Mouse (Mus musculus) CH12.LX (cell line): ENCODE measurements around the gene B230104I21Rik. TPM values are rescaled to one million over a fixed set of nuclear protein-coding genes. Genes with fewer than 3 reads are reported as not detected.

Source experiments
- DNase-seq: peaks from one replicate; pipeline ENCODE4 v3.0.0-alpha.2; 2013; ENCODE audit errors: extremely low read depth
- H3K27ac ChIP-seq: 2 replicates; pipeline ENCODE4 v1.5.1; 2012; ENCODE audit warnings: low read depth, mild to moderate bottlenecking, control low read depth, moderate library complexity; ENCODE audit not compliant: insufficient read depth
- H3K27me3 ChIP-seq: replicated peaks from 2 replicates; pipeline ENCODE3; 2012; ENCODE audit warnings: inconsistent platforms
- H3K36me3 ChIP-seq, 2 experiments: replicated peaks in 1 of 2; 2 replicates each; pipeline versions ENCODE3 to v1.6.1; 2012; ENCODE audit warnings: inconsistent platforms in 1 of 2, low read length in 1 of 2, mild to moderate bottlenecking in 1 of 2, mixed read lengths in 1 of 2, moderate library complexity in 1 of 2; ENCODE audit not compliant: control insufficient read depth in 1 of 2, insufficient read depth in 1 of 2
- H3K4me1 ChIP-seq, 2 experiments: 2 replicates each; pipeline ENCODE4 v1.6.1; 2012; ENCODE audit warnings: inconsistent platforms in 1 of 2, moderate library complexity in 1 of 2; ENCODE audit not compliant: insufficient read depth in 2 of 2, control insufficient read depth in 1 of 2
- H3K4me2 ChIP-seq: 2 replicates; pipeline ENCODE4 v1.6.1; 2012; ENCODE audit warnings: low read depth, mild to moderate bottlenecking, control low read depth; ENCODE audit not compliant: poor library complexity, insufficient read depth, severe bottlenecking
- H3K4me3 ChIP-seq, 3 experiments: fragments of 150-350 bp in 1 of 3; sonication (generic) in 1 of 3; replicated peaks in 1 of 3; 2 replicates each; pipeline versions ENCODE3 to v1.5.1; 2011 to 2012; ENCODE audit warnings: low read depth in 2 of 3, low read length in 2 of 3, mild to moderate bottlenecking in 2 of 3, moderate library complexity in 2 of 3, control low read depth in 1 of 3, improper control_type of control experiment in 1 of 3, inconsistent platforms in 1 of 3, mixed read lengths in 1 of 3; ENCODE audit not compliant: poor library complexity in 1 of 3
- H3K79me2 ChIP-seq: replicated peaks from 2 replicates; pipeline ENCODE4 v1.6.1; 2012; ENCODE audit warnings: mild to moderate bottlenecking, moderate library complexity; ENCODE audit not compliant: control insufficient read depth, poor library complexity, insufficient read depth, severe bottlenecking; ENCODE audit errors: extremely low read depth
- H3K9ac ChIP-seq: 2 replicates; pipeline ENCODE4 v1.6.1; 2012; ENCODE audit warnings: low read depth, mild to moderate bottlenecking, control low read depth, moderate library complexity; ENCODE audit not compliant: insufficient read depth
- H3K9me3 ChIP-seq: replicated peaks from 2 replicates; pipeline ENCODE3; 2012; ENCODE audit warnings: low read length, inconsistent platforms, mixed read lengths
- CHD2 ChIP-seq: IDR thresholded peaks from 2 replicates; pipeline ENCODE4 v1.6.1; 2011; ENCODE audit warnings: low read length, improper control_type of control experiment
- ETS1 ChIP-seq: conservative IDR thresholded peaks from 2 replicates; pipeline ENCODE4 v1.6.1; 2012; ENCODE audit warnings: low read depth, mild to moderate bottlenecking, inconsistent platforms, low read length, improper control_type of control experiment, moderate library complexity
- GABPA ChIP-seq: IDR thresholded peaks from 2 replicates; pipeline ENCODE4 v1.6.1; 2012; ENCODE audit warnings: low read depth, low read length, improper control_type of control experiment, inconsistent platforms; ENCODE audit not compliant: insufficient replicate concordance
- IRF4 ChIP-seq: IDR thresholded peaks from 2 replicates; pipeline ENCODE4 v1.6.1; 2014; ENCODE audit warnings: low read depth, mild to moderate bottlenecking, inconsistent platforms, low read length, improper control_type of control experiment
- JUN ChIP-seq: IDR thresholded peaks from 2 replicates; pipeline ENCODE4 v1.6.1; 2011; ENCODE audit warnings: low read depth, mild to moderate bottlenecking, low read length, improper control_type of control experiment, moderate library complexity; ENCODE audit not compliant: insufficient read depth
- JUND ChIP-seq: conservative IDR thresholded peaks from 2 replicates; pipeline ENCODE4 v1.6.1; 2011; ENCODE audit warnings: low read depth, low read length, improper control_type of control experiment
- KAT2A ChIP-seq: IDR thresholded peaks from 2 replicates; pipeline ENCODE4 v1.6.1; 2012; ENCODE audit warnings: low read length, improper control_type of control experiment, inconsistent platforms; ENCODE audit not compliant: insufficient replicate concordance
- MAFK ChIP-seq: IDR thresholded peaks from 2 replicates; pipeline ENCODE4 v1.6.1; 2011; ENCODE audit warnings: low read length, improper control_type of control experiment; ENCODE audit not compliant: insufficient replicate concordance
- MEF2A ChIP-seq: IDR thresholded peaks from 2 replicates; pipeline ENCODE4 v1.6.1; 2014; ENCODE audit warnings: low read depth, mild to moderate bottlenecking, inconsistent platforms, low read length, improper control_type of control experiment, borderline replicate concordance
- MXI1 ChIP-seq: IDR thresholded peaks from 2 replicates; pipeline ENCODE4 v1.6.1; 2011; ENCODE audit warnings: mild to moderate bottlenecking, low read depth, low read length, improper control_type of control experiment
- MYC ChIP-seq: IDR thresholded peaks from 2 replicates; pipeline ENCODE4 v1.6.1; 2011; ENCODE audit warnings: low read depth, mild to moderate bottlenecking, improper control_type of control experiment, low read length
- PAX5 ChIP-seq: IDR thresholded peaks from 2 replicates; pipeline ENCODE4 v1.6.1; 2012; ENCODE audit warnings: low read length, inconsistent platforms, mixed read lengths
- POLR2A ChIP-seq: IDR thresholded peaks from 2 replicates; pipeline ENCODE4 v1.6.1; 2011; ENCODE audit warnings: low read depth, mild to moderate bottlenecking, improper control_type of control experiment, low read length
- POLR2AphosphoS2 ChIP-seq: IDR thresholded peaks from 2 replicates; pipeline ENCODE4 v1.6.1; 2011; ENCODE audit warnings: low read depth, low read length, improper control_type of control experiment
- RAD21 ChIP-seq: IDR thresholded peaks from 2 replicates; pipeline ENCODE4 v1.6.1; 2011; ENCODE audit warnings: low read depth, mild to moderate bottlenecking, low read length, improper control_type of control experiment, moderate library complexity
- RCOR1 ChIP-seq: conservative IDR thresholded peaks from 2 replicates; pipeline ENCODE4 v1.6.1; 2012; ENCODE audit warnings: low read depth, mild to moderate bottlenecking, inconsistent platforms, low read length, improper control_type of control experiment
- SIN3A ChIP-seq: IDR thresholded peaks from 2 replicates; pipeline ENCODE4 v1.6.1; 2012; ENCODE audit warnings: low read length, improper control_type of control experiment, inconsistent platforms
- UBTF ChIP-seq: IDR thresholded peaks from 2 replicates; pipeline ENCODE4 v1.6.1; 2012; ENCODE audit warnings: low read depth, mild to moderate bottlenecking, inconsistent platforms, low read length, improper control_type of control experiment, moderate library complexity
- USF1 ChIP-seq: IDR thresholded peaks from 2 replicates; pipeline ENCODE4 v1.6.1; 2014; ENCODE audit warnings: low read depth, mild to moderate bottlenecking, inconsistent platforms, low read length, improper control_type of control experiment
- ZMIZ1 ChIP-seq: IDR thresholded peaks from 2 replicates; pipeline ENCODE4 v1.6.1; 2012; ENCODE audit warnings: low read depth, mild to moderate bottlenecking, inconsistent platforms, low read length, improper control_type of control experiment
- ZNF384 ChIP-seq: IDR thresholded peaks from 2 replicates; pipeline ENCODE4 v1.6.1; 2012; ENCODE audit warnings: low read depth, low read length, improper control_type of control experiment, inconsistent platforms
- dilution Hi-C: fragments of 300-500 bp; cut with MboI; formaldehyde crosslinking; loops from 2 replicates; pipeline ENCODE4 v1.14.3; 2020; ENCODE audit warnings: low sequenced_read_pairs; ENCODE audit not compliant: extremely low pct_unique_long_range_greater_than_20kb, extremely low pct_ligation_motif_present
- in situ Hi-C: fragments of 300-500 bp; cut with MboI; formaldehyde crosslinking; loops from 3 replicates; pipeline ENCODE4 v1.14.3; 2019; ENCODE audit warnings: low sequenced_read_pairs, low pct_ligation_motif_present, low pct_unique_long_range_greater_than_20kb, mixed read lengths
- polyA plus RNA-seq: library from polyadenylated mRNA; unstranded; fragments of >175 nt; gene quantifications from 2 replicates; pipeline ENCODE4 v1.2.1, GENCODE M21; 2012; ENCODE audit warnings: low read depth; ENCODE audit not compliant: insufficient read length
- total RNA-seq, 2 experiments: library from RNA; depleted of rRNA; stranded (reverse); fragments of 300-350 nt in 1 of 2; fragments of >200 nt in 1 of 2; gene quantifications; 2 replicates each; pipeline ENCODE4 v1.2.3; 2012 to 2014

The B230104I21Rik gene
- total and polyA plus RNA-seq, 3 experiments, result not detected

- dilution Hi-C loops, result no loop called here
- no peak overlapping the region for H3K4me2 ChIP-seq
- H3K36me3 ChIP-seq, result no peaks in the 10 kb centered on the region
- peaks cover 86% of the 10 kb centered on the region for H3K9me3 ChIP-seq
- H3K4me1 ChIP-seq, result no peaks in the 10 kb centered on the region
- in situ Hi-C loops, result no loop called here
- no peaks in the 10 kb centered on the region for H3K27me3 ChIP-seq
- H3K4me3 ChIP-seq, result no peak overlapping the region
- TF ChIP-seq KAT2A (no peak), ETS1 (no peak), RCOR1 (no peak), GABPA (no peak), RAD21 (no peak), IRF4 (no peak), USF1 (no peak), JUND (no peak), ZMIZ1 (no peak), MEF2A (no peak), CHD2 (no peak), SIN3A (no peak), PAX5 (no peak), MAFK (no peak), MXI1 (no peak), POLR2A (no peak), ZNF384 (no peak), JUN (no peak), POLR2AphosphoS2 (no peak), MYC (no peak)
- H3K9ac ChIP-seq, result no peak overlapping the region
- no peak for DNase-seq
- H3K79me2 ChIP-seq, result no peaks in the 10 kb centered on the region
- H3K27ac ChIP-seq, result no peak overlapping the region
These were observed 24.5 kb downstream of the B230104I21Rik start for GRCm38 (mm10) chr4:154360441-154360840.

GRCm38 (mm10) chr4:154360850-154361249 is 24.9 kb downstream of the B230104I21Rik start:
- dilution Hi-C loops, result no loop called here
- no peaks in the 10 kb centered on the region for H3K27me3 ChIP-seq
- H3K4me2 ChIP-seq, result no peak overlapping the region
- peaks cover 90% of the 10 kb centered on the region for H3K9me3 ChIP-seq
- DNase-seq, result no peak
- in situ Hi-C loops, result no loop called here
- H3K27ac ChIP-seq, result no peak overlapping the region
- H3K36me3 ChIP-seq, result no peaks in the 10 kb centered on the region
- H3K9ac ChIP-seq, result no peak overlapping the region
- no peak for TF ChIP-seq UBTF
- no peak overlapping the region for H3K4me3 ChIP-seq
- H3K4me1 ChIP-seq, result no peaks in the 10 kb centered on the region
- H3K79me2 ChIP-seq, result no peaks in the 10 kb centered on the region
